Mouse (Mus musculus) fat pad, adult 2 months (tissue): Measurements from ENCODE around the gene Aff4.
A peak's percentile ranks its signal among the peaks of the same experiment; 100 is the strongest.
"Not testable (repeated sequence)": the region's sequence is repeated elsewhere in the genome, so short reads cannot be mapped to it uniquely, and the experiment has no call there.

Experiments used
- DNase-seq: peaks from one replicate; pipeline ENCODE4 v3.0.0-alpha.2; 2011; ENCODE audit warnings: low read depth, low spot score; ENCODE audit errors: extremely low read depth

The Aff4 gene

DNA sequence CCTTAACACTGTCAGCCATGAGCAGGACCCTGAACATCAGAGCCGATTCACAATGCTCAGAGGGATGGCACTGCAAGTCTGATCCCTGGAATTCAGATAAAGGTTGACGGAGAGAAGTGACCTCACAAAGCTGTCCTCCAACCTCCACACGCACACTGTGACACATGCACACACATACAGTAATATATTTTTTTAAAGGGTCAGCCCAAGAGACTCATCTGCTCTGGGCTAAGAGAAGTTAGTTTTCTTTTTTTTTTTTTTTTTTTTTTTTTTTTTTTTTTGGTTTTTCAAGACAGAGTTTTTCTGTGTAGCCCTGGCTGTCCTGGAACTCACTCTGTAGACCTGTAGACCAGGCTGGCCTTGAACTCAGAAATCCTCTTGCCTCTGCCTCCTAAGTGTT lies 76.3 kb downstream of the Aff4 start:
- not testable (repeated sequence) for DNase-seq

DNA sequence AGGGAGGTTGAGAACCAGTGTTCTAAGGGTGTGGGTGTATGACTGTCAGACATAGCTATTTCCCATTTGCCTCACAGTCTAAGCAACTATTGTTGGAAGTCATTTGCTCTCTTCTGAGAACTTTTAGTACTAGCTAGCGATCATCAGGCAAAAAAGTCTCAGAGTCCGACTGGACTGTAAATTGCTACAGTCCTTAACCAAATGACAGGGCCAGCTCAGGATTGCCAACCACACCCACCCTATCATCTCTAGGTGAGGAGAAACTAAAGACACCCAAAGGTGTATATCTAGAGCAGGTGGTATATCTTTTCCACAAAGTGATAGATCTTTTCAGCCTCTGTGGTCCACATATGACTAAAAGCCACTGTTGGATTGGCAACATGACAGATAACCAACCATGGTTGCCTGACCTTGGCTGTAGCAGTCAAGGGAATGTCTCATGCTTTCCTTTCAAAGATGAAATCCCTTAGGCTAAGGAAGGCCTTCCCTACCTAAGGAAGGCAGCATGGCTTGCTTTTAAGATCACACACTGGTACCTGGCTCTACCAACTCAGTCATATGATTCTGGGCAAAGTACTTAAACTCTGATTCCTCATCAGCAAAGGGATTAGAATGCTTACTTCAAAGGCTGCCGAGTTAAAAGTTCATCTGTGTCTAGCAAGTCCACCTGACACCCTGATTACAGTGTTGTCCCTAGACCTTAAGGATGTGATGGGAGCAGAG lies 77.5 kb downstream of the Aff4 start:
- no peak for DNase-seq

DNA sequence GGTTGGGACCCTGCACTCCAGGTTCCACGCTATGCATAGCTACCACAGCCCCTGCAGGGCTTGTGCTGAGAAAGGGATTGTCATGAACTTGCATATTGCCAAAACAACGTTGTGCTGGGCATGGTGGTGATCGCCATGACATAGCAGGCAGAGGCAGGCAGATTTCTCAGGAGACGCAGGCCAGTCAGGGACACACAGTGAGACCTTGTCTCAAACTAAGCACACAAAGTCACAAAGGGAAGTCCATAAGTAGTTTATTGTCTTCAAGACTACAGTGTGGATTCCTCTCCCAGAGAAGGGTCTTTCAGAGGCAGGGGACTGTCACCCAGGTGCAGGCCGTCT lies 78.1 kb downstream of the Aff4 start:
- no peak for DNase-seq

DNA sequence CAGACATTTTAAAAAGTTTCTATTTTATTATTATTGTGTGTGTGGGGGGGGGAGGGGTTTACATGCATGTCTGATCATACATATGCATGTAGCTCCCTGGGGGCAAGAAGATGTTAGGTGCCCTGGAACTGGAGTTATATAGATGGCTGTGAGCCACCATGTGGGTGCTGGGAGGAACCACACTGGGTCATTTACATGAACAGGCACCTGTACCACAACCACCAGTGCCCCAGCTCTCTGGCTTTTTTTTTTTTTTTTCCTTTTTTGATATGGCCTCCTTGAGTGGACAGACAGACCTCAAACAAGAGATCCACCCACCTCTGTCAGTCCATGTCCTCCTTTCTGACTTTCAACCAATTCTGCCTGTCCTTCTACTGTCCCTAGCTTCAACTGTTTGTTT lies 78.5 kb downstream of the Aff4 start:
- no peak for DNase-seq

DNA sequence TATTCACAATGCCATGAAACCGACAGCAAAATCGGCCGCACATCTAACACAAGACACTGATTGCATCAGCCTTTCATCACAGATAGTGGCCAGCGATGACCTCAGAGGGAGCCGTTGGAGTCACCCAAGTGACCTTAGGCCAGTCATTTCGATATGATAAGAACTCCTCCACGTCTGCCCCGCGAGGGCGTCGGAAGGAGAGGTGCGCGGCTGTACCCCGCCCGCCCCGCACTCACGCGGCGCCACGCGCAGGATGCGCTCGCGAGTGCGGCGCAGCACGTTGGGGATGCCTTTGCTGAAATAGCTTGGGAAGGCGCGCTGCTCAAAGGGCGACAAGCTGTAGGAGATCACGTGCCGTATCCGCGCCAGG lies 79.7 kb downstream of the Aff4 start:
- DNase-seq, result no peak

DNA sequence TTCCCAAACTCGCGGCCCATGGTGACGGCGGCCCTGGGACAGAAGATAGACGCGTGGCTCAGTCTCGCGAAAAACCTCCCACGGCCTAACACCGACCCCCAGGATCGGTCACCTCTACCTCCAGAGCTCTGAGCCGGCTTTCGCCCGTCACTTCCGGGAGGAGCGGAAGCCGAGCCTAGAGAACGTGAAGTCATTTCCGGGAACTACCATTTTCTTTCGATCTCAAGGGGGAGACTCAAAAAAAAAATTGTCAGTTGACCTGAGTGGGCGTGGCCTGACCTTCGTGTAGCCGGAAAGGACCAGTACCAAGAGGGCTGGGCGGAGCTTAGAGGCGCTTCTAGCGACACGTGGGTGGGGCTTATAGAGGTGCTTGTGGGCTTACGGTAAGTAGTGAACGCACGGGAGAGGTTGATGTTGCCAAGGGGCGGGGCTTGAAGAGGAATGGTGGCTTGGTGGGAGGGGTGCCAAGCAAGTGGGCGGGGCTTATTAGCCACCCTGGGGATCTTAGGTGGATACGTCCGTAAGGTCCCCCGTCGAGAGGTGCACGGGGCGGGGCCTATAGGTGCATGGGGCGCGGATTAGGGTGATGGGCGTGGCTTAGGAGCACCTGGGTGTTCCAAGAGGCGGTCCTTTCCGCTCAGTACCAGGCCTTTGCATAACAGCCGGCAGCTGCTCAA lies 80.2 kb downstream of the Aff4 start, which contains the start of the genes Uqcrq and Gdf9:
Gene Uqcrq (minus strand): TSS at position 162 of the 677 bp plus-strand sequence.
Gene Gdf9 (plus strand): TSS at position 354 of the 677 bp plus-strand sequence.
- peak; percentile 100 for DNase-seq

DNA sequence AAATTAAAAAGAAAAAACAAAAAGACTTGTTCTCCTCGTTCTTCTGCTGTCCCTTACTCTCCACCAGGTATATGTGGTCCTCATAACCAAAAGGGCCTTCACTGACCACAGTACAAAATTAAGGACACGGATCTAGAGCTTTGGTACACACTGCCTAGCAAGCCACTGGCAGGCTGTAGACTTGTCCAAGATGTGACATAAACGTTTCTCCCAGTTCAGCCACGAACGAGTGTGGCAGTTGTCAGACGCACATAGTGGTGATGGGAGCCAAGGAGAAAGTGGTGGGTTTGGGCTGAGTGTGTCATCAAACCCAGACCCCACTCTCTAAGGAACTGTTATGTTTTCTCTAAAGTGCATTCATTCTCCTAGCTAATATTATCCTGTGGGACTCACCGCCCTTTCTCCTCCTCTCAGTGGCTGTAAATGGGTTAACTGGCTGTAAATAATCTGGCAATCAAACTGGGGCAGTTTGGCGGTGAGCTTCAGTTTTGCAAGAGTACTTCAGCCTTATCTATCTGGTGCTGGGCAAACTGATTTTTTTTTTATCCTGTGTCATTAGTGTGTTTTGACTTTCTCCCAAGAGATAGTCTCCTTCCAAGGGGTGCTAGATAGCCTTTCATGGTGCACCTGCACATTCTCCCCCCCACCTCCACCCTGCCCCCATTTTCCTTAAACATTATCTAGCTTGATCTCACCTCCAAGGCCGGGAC lies 80.9 kb downstream of the Aff4 start:
- DNase-seq, result no peak

DNA sequence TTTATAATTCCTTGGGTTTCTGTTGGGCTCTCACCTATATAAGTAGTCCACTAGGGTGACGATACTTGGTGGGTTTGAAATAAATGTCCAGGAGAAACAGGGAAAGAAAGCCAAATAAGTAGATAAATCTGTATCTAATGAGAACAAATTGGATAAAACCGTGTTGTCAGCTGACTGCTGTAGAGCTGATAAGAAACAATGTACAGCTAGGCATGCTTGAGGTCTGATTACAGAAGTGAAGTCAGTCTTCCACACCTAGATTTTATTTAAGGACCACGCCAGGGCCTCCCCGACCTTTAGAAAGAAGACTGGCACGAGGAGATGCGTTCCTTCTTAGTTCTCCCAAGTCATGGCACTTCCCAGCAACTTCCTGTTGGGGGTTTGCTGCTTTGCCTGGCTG lies 82.4 kb downstream of the Aff4 start:
- no peak for DNase-seq

DNA sequence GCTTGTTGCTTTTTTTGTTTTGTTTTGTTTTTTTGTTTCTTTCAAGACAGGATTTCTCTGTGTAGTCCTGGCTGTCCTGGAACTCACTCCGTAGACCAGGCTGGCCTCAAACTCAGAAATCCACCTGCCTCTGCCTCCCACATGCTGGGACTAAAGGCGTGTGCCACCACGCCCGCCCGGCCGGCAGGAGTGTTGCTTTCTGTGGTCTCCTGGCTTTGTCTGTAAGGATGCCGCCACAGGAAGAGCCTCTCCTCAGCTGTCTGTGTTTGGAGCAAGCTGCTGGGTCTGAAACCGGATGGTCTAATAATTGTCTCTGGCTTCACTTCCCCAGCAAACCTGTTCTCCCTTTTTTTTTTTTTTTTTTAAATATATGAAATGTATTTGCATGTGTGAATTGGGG lies 84.9 kb downstream of the Aff4 start:
- no peak for DNase-seq

DNA sequence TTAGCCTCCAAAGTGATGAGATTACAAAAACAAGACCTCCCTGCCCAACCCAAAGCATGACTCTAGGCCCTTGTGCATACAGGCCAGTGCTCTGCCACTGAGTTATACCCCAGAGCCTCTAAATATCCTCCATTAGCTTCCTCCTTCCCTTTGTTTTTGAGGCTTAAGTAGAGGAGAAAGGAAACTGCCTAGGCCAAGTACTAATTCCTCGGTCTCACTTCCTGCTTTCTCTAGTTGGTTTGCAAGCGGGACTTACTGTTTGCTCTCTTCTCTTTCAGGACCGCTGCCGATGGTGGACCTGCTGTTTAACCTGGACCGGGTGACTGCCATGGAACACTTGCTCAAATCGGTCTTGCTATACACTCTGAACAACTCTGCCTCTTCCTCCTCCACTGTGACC lies 85.7 kb downstream of the Aff4 start:
- DNase-seq, result no peak

DNA sequence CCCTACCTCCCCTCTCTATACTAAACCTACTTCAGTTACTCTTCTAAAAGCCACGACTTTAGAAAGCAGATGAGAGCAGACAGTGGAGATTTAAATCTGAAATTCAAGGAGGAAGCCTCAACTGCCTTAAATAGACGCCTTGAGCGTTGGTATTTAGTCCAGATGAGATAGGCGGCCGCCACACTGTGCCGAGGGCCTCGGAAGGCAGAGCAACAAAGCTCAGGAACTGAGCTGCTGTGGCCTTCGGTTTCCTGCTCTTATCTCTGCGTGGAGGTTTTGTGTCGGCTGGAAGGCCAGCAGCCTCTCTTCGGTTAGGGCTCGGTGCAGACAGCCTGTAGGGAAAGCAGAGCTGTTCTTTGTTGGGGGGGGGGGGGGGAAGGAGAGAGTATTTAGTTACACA lies 91.3 kb downstream of the Aff4 start:
- DNase-seq, result no peak

DNA sequence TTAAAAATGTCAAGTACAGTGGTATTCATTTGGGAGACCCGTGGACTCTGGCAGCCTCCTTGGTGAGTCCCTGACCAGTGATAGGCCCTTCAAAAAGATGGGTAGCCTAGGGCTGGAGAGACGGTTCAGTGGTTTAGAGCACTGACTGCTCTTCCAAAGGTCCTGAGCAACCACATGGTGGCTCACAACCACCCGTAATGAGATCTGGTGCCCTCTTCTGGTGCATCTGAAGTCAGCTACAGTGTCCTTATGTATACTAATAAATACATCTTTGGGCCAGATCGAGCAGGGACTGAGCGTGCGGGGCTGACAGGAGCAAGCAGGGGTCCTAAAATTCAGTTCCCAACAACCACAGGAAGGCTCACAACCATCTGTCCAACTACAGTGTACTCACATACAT lies 93.2 kb downstream of the Aff4 start:
- no peak for DNase-seq

DNA sequence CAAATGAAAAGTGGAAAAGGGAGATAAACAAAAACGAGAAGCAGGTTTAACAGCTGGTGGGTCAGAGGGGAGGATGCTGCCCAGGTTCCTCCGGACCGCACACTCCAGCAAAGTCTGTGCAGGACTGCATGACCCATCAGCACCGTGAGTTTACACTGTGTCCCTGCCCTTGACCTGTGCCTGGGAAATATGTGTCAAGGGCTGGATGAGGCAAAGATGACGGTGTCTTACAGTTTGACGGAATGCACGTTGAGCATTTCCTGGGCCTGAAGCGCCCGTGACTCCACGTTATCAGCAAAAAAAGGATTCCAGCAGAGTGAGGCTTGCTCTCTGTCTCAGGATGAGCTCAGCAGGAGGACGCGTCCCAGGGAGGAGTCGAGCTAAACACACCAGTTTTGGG lies 94.9 kb downstream of the Aff4 start:
- no peak for DNase-seq

DNA sequence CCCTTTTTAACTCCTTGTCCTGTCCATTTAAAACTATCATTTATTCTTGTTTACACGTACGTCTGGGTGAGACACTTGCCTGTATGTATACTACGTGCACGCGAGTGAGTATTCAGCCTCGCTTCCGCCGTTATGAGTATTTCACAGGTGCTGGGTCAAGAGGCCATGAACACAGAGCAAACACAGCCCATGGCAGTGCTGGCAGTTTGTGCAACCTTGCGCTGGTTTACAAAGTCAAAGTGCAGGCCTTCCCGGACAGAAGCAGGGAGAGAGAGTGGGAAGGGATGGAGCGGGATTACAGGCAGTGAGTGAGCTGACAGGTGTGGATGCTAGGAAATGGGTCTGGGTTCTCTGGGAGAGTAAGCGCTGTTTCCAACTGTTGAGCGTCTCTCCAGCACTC lies 95.5 kb downstream of the Aff4 start:
- DNase-seq, result no peak

DNA sequence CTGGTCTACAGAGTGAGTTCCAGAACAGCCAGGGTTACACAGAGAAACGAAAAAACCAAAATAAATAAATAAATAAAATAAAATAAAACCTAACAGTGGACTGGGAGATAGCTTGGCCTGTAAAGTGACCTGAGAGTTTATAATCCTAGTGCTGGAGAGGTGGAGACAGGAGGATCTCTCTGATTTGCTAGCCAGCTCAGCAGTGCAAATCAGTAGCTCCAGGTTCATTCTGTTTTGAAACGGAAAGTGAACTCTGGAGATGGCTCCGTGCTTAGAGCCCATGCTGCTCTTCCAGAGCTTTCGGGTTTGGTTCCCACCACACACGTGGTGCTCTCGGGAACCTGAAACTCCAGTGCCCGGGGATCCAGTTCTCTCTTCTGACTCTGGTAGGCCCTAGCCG lies 97.4 kb downstream of the Aff4 start:
- DNase-seq, result no peak

DNA sequence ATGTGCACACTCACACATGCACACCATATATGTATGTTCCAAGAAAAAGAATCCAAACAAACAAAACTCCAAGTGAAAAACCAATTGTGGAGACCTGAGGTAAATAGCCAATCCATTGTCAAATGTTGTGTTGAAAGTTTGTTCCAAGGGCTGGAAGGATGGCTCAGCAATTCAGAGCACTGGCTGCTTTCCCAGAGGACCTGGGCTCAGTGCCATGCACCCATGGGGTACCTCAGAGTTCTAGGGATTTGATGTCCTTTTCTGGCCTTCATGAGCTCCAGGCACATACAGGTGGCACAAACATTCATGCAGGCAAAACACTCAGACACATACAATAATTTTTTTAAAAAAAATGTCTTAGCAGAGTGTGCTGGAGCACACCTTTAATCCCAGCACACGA lies 97.9 kb downstream of the Aff4 start:
- DNase-seq, result no peak

DNA sequence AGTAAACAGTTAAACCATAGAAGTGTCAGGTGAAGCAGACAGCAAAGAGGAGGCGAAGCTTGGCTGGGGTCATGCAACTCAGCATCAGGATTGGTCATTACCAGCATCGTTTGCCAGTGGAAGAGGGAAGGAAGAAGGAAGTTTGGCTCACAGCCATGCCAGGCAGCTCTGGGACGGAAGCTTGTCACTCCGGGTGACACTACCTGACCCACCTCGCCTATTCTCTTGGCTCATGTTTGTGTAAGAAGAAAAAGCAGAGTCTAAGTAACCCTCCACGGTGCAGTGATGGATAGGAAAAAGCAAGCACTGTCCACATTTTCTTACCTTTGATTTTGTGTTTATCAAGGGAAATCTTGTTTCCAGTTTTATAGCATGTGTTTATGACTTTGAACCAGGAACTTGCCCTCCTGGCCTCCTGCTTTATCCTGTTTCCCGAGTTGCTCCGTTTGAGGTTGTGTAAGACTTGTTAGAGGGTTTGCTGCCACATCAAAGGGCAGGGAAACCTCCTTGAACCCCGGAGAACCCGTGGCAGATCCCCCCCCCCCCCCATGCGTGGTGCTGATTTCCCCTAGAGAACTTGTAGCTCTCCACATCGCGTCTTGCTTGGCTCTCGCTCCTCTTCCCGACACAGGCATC lies 99.6 kb downstream of the Aff4 start:
- DNase-seq, result no peak

DNA sequence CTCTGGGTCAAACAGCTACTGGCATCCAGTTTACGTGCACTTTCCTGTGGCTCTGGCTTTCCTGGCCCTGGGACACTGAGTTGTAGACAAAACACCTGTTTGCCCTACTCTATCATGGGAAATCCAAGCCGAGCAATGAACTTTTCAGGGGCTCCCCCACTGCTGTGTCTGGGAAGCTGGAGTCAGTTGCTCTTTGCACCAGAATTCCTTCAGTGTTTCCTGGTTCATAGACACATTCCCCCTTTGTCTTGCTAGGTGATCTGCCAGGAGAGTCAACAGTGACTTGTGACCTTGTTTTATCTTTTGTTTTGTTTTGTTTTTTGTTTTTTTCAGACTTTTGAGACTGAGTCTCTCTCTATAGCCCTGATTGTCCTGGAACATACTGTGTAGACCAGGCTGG lies 100.7 kb downstream of the Aff4 start:
- DNase-seq, result no peak

DNA sequence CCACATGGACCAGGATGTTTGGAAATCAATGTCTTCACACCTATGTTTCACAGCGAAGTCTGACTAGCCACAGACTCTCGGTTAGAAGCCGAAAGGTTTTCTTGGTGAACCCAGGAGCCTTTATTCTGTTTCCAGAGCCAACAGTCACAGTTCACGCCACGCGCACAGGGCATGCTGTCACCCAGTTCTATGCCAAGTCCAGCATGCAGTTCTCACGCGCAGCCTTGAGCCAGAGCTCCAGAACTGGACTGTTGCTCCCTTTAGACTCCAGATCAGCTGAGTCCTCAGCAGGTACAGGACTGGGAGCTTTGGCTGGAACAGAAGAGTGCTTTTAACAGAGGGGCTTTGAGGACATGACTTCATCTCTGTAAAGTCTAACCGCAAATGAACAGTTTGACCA lies 101.8 kb downstream of the Aff4 start:
- DNase-seq, result no peak

DNA sequence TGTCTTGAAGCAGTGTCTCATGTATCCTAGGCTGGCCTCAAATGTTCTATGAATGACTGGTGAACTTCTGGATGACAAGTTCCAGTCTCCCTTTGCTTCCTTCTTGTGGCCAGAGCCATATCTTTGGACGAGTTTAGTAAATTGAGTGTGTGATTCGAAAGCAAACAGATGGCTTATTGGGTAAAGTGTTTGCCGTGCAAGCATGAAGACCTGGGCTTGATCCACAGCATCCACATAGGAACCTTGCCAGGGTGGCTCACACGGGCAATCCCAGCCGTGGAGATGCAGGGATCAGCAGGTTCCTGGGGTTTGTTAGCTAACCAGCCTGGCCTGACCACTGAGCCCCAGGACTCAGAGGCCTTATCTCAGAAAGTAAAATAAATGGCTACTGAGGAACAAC lies 102.4 kb downstream of the Aff4 start:
- no peak for DNase-seq

DNA sequence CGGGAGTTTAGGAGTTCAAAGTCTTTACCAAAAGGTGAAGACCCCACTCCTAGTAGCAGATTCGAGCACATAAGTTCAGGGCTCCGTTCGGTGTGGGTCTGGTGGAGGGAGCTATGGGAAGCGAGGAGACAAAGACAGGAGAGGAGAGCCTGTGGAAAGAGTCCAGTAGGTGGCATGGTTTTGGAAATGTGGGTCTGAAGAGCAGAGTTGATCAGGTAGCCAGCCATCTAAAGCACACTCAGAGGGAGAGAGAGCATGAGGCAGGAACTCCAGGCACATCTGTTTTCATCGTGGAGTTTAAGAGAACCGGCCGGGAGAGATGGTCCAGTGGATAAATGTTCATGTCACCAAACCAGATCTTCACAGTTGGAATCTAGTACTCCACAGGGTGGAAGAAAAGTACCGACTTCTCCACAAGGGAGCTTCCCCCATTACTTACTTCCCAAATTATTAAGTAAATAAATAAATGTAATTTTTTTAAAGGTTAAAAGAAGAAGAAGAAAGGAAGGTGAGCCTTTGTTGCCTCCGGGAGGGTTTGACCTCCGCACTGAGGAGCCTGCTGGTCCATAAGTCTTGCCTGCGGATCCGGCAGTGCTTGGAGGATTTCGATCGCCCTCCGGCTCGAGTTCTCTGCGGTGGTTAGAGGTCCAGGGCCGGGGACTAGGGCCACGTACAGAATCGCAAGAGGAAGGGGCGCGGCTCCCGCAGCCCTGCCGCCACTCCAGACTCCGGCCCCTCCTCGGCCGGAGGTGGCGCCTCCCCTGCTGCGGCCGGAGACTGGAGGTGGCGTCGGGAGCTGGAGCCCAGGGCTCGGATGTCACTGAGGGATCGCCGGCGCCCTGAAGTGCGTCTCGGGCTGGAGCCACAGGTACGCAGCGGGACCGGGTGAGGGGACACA lies 106.1 kb downstream of the Aff4 start, which contains the start of the genes Gm10447 and Shroom1:
Gene Gm10447 (minus strand): TSS at position 637 of the 898 bp plus-strand sequence.
Gene Shroom1 (plus strand): TSS at position 732 of the 898 bp plus-strand sequence.
- DNase-seq, result no peak
